Mouse (Mus musculus) layer of hippocampus, adult 18-20 months (tissue): ENCODE results near the gene Steap3. TPM values are rescaled to one million over a fixed set of nuclear protein-coding genes. Genes with fewer than 3 reads are reported as not detected.
A peak's percentile ranks its signal among the peaks of the same experiment; 100 is the strongest.

Experiments
- DNase-seq, 2 experiments: peaks; one replicate each; pipeline ENCODE4 v3.0.0; 2022; ENCODE audit warnings: low spot score in 2 of 2
- total RNA-seq, 2 experiments: library from RNA; stranded (reverse); gene quantifications; 2 replicates each; pipeline ENCODE4 v1.2.3; 2021

Gene Steap3
- total RNA-seq, 2 experiments from 2014 or later, result 5.4 to 6.3 TPM

- DNase-seq, result no peak
These were observed 70.0 kb downstream of the Steap3 start for GRCm38 (mm10) chr1:120202542-120202941.

- no peak for DNase-seq
These were observed 73.6 kb downstream of the Steap3 start for GRCm38 (mm10) chr1:120198942-120199341.

GRCm38 (mm10) chr1:120198151-120198550, 74.4 kb downstream of the Steap3 start:
- DNase-seq, result no peak

GRCm38 (mm10) chr1:120197189-120197588, 75.3 kb downstream of the Steap3 start:
- peak; percentile 63 to 91 for DNase-seq

- no peak for DNase-seq
These were observed 75.8 kb downstream of the Steap3 start for GRCm38 (mm10) chr1:120196724-120197123.

- peak in 1 of 2 experiments; percentile 15 for DNase-seq
These were observed 76.6 kb downstream of the Steap3 start for GRCm38 (mm10) chr1:120195947-120196346.

GRCm38 (mm10) chr1:120193586-120193985, 78.9 kb downstream of the Steap3 start:
- DNase-seq, result no peak

GRCm38 (mm10) chr1:120192321-120192720, 80.2 kb downstream of the Steap3 start:
- DNase-seq, result no peak

GRCm38 (mm10) chr1:120190946-120191345, 81.6 kb downstream of the Steap3 start:
- DNase-seq, result peak in 1 of 2 experiments; percentile 37

- no peak for DNase-seq
These were observed 82.2 kb downstream of the Steap3 start for GRCm38 (mm10) chr1:120190300-120190699.

GRCm38 (mm10) chr1:120189206-120189605, 83.3 kb downstream of the Steap3 start:
- peak in 1 of 2 experiments; percentile 24 for DNase-seq

- DNase-seq, result no peak
These were observed 85.4 kb downstream of the Steap3 start for GRCm38 (mm10) chr1:120187059-120187458.

GRCm38 (mm10) chr1:120186655-120187054, 85.8 kb downstream of the Steap3 start:
- no peak for DNase-seq

GRCm38 (mm10) chr1:120186204-120186603, 86.3 kb downstream of the Steap3 start:
- DNase-seq, result no peak

- no peak for DNase-seq
These were observed 95.4 kb downstream of the Steap3 start for GRCm38 (mm10) chr1:120177141-120177540.

GRCm38 (mm10) chr1:120176313-120176712, 96.2 kb downstream of the Steap3 start:
- DNase-seq, result no peak

GRCm38 (mm10) chr1:120174991-120175390, 97.5 kb downstream of the Steap3 start:
- DNase-seq, result no peak

GRCm38 (mm10) chr1:120171819-120172521, 100.5 kb downstream of the Steap3 start:
- peak in 1 of 2 experiments; percentile 73 for DNase-seq

- no peak for DNase-seq
These were observed 102.2 kb downstream of the Steap3 start for GRCm38 (mm10) chr1:120170307-120170706.

- DNase-seq, result no peak
These were observed 103.8 kb downstream of the Steap3 start for GRCm38 (mm10) chr1:120168674-120169073.

GRCm38 (mm10) chr1:120168016-120168415, 104.5 kb downstream of the Steap3 start:
- DNase-seq, result no peak

- DNase-seq, result no peak
These were observed 109.9 kb downstream of the Steap3 start for GRCm38 (mm10) chr1:120162616-120163015.

GRCm38 (mm10) chr1:120161502-120161901, 111.0 kb downstream of the Steap3 start:
- DNase-seq, result no peak
